Mouse (Mus musculus): ENCODE results near the gene Krt2. TPM values are rescaled to one million over a fixed set of nuclear protein-coding genes. Genes with fewer than 3 reads are reported as not detected.
A peak's percentile ranks its signal among the peaks of the same experiment; 100 is the strongest.

Gene Krt2
- polyA plus RNA-seq, 1 experiment from 2014 or later: not detected

GRCm38 (mm10) chr15:101803052-101803822 lies 14.7 kb downstream of the Krt2 start:
- WGBS: 82% methylated on average over 11 of the region's 11 CpGs
- no peak for DNase-seq (ENCODE audit: low spot score)

GRCm38 (mm10) chr15:101802296-101802835 lies 15.6 kb downstream of the Krt2 start, which contains the start of gene Krt73:
TSS of gene Krt73 (minus strand) at chr15:101802346.
- Histone ChIP-seq H3K4me1 (replicated peaks; ENCODE audit: control insufficient read depth, insufficient read depth, low read length) (no peaks in the 10 kb centered on the region), H3K27ac (ENCODE audit: low read depth) (no peak within 1 kb of the TSS), H3K27me3 (replicated peaks; ENCODE audit: control insufficient read depth, insufficient read depth, low read length) (no peaks in the 10 kb centered on the region), H3K9ac (ENCODE audit: low read length) (no peak within 1 kb of the TSS), H3K4me2 (ENCODE audit: low read length) (no peak within 1 kb of the TSS), H3K4me3 (ENCODE audit: low read depth, low read length) (no peak within 1 kb of the TSS), H3K9me3 (ENCODE audit: control insufficient read depth, low read length) (no peaks in the 10 kb centered on the region), H3K36me3 (ENCODE audit: control insufficient read depth, insufficient read depth, low read length) (no peaks in the 10 kb centered on the region)
- WGBS: 80% methylated on average over 6 of the region's 6 CpGs
- DNase-seq (ENCODE audit: low spot score) (no peak), ATAC-seq (replicated peaks; ENCODE audit: low FRiP score, low TSS enrichment, low read depth) (no peak)

More at GRCm38 (mm10) chr15:101803052-101803822, 14.7 kb downstream of the Krt2 start:
- Histone ChIP-seq H3K9ac (ENCODE audit: low read length) (no peak overlapping the region), H3K4me3 (ENCODE audit: low read depth, low read length) (no peak overlapping the region), H3K27me3 (replicated peaks; ENCODE audit: control insufficient read depth, insufficient read depth, low read length) (no peaks in the 10 kb centered on the region), H3K4me2 (ENCODE audit: low read length) (no peak overlapping the region), H3K4me1 (replicated peaks; ENCODE audit: control insufficient read depth, insufficient read depth, low read length) (no peaks in the 10 kb centered on the region), H3K9me3 (ENCODE audit: control insufficient read depth, low read length) (no peaks in the 10 kb centered on the region), H3K36me3 (ENCODE audit: control insufficient read depth, insufficient read depth, low read length) (no peaks in the 10 kb centered on the region), H3K27ac (ENCODE audit: low read depth) (no peak overlapping the region)
- ATAC-seq (replicated peaks; ENCODE audit: low FRiP score, low TSS enrichment, low read depth): no peak

- Histone ChIP-seq H3K9ac (ENCODE audit: low read length) (no peak overlapping the region), H3K4me1 (replicated peaks; ENCODE audit: control insufficient read depth, insufficient read depth, low read length) (no peaks in the 10 kb centered on the region), H3K36me3 (ENCODE audit: control insufficient read depth, insufficient read depth, low read length) (no peaks in the 10 kb centered on the region), H3K27me3 (replicated peaks; ENCODE audit: control insufficient read depth, insufficient read depth, low read length) (no peaks in the 10 kb centered on the region), H3K4me2 (ENCODE audit: low read length) (no peak overlapping the region), H3K4me3 (ENCODE audit: low read depth, low read length) (no peak overlapping the region), H3K27ac (ENCODE audit: low read depth) (no peak overlapping the region), H3K9me3 (ENCODE audit: control insufficient read depth, low read length) (no peaks in the 10 kb centered on the region)
- ATAC-seq (replicated peaks; ENCODE audit: low FRiP score, low TSS enrichment, low read depth) (no peak), DNase-seq (ENCODE audit: low spot score) (no peak)
- 13% methylated on average over 3 of the region's 3 CpGs for WGBS
These were observed 27.1 kb downstream of the Krt2 start for GRCm38 (mm10) chr15:101790867-101791266.

- 88% methylated on average over 18 of the region's 18 CpGs for WGBS
These were observed 31.6 kb downstream of the Krt2 start, which contains the start of gene Krt72 for GRCm38 (mm10) chr15:101786360-101786759. TSS of gene Krt72 (minus strand) at chr15:101786460.

GRCm38 (mm10) chr15:101773420-101773819 lies 44.5 kb downstream of the Krt2 start:
- H3K9me3 ChIP-seq (ENCODE audit: control insufficient read depth, low read length): no peaks in the 10 kb centered on the region
- H3K9ac ChIP-seq (ENCODE audit: low read length): no peak overlapping the region
- H3K4me3 ChIP-seq (ENCODE audit: low read depth, low read length): no peak overlapping the region
- H3K4me2 ChIP-seq (ENCODE audit: low read length): no peak overlapping the region
- 75% methylated on average over 10 of the region's 10 CpGs for WGBS
- H3K36me3 ChIP-seq (ENCODE audit: control insufficient read depth, insufficient read depth, low read length): no peaks in the 10 kb centered on the region
- no peaks in the 10 kb centered on the region for H3K4me1 ChIP-seq (replicated peaks; ENCODE audit: control insufficient read depth, insufficient read depth, low read length)
- no peak overlapping the region for H3K27ac ChIP-seq (ENCODE audit: low read depth)
- no peak for DNase-seq (ENCODE audit: low spot score)
- ATAC-seq (replicated peaks; ENCODE audit: low FRiP score, low TSS enrichment, low read depth): no peak
- no peaks in the 10 kb centered on the region for H3K27me3 ChIP-seq (replicated peaks; ENCODE audit: control insufficient read depth, insufficient read depth, low read length)

More at GRCm38 (mm10) chr15:101786360-101786759, 31.6 kb downstream of the Krt2 start, which contains the start of gene Krt72:
- Histone ChIP-seq H3K4me2 (ENCODE audit: low read length) (no peak within 1 kb of the TSS), H3K36me3 (ENCODE audit: control insufficient read depth, insufficient read depth, low read length) (no peaks in the 10 kb centered on the region), H3K4me3 (ENCODE audit: low read depth, low read length) (no peak within 1 kb of the TSS), H3K27me3 (replicated peaks; ENCODE audit: control insufficient read depth, insufficient read depth, low read length) (no peaks in the 10 kb centered on the region), H3K9me3 (ENCODE audit: control insufficient read depth, low read length) (no peaks in the 10 kb centered on the region), H3K27ac (ENCODE audit: low read depth) (no peak within 1 kb of the TSS), H3K4me1 (replicated peaks; ENCODE audit: control insufficient read depth, insufficient read depth, low read length) (no peaks in the 10 kb centered on the region), H3K9ac (ENCODE audit: low read length) (no peak within 1 kb of the TSS)
- DNase-seq (ENCODE audit: low spot score): no peak
- no peak for ATAC-seq (replicated peaks; ENCODE audit: low FRiP score, low TSS enrichment, low read depth)

- no peaks in the 10 kb centered on the region for H3K4me1 ChIP-seq (replicated peaks; ENCODE audit: control insufficient read depth, insufficient read depth, low read length)
- no peak overlapping the region for H3K4me3 ChIP-seq (ENCODE audit: low read depth, low read length)
- no peaks in the 10 kb centered on the region for H3K36me3 ChIP-seq (ENCODE audit: control insufficient read depth, insufficient read depth, low read length)
- ATAC-seq (replicated peaks; ENCODE audit: low FRiP score, low TSS enrichment, low read depth) (peak; percentile 66), DNase-seq (ENCODE audit: low spot score) (peak; percentile 98)
- no peak overlapping the region for H3K27ac ChIP-seq (ENCODE audit: low read depth)
- H3K9me3 ChIP-seq (ENCODE audit: control insufficient read depth, low read length): no peaks in the 10 kb centered on the region
- no peak overlapping the region for H3K4me2 ChIP-seq (ENCODE audit: low read length)
- 6% methylated on average over 5 of the region's 5 CpGs for WGBS
- no peak overlapping the region for H3K9ac ChIP-seq (ENCODE audit: low read length)
- no peaks in the 10 kb centered on the region for H3K27me3 ChIP-seq (replicated peaks; ENCODE audit: control insufficient read depth, insufficient read depth, low read length)
These were observed 45.3 kb downstream of the Krt2 start for GRCm38 (mm10) chr15:101772711-101773081.

- DNase-seq (ENCODE audit: low spot score) (peak; percentile 57), ATAC-seq (replicated peaks; ENCODE audit: low FRiP score, low TSS enrichment, low read depth) (no peak; the same call in 1 of the 2 replicates)
- 70% methylated on average over 5 of the region's 5 CpGs for whole genome bisulfite sequencing
- no peaks in the 10 kb centered on the region for H3K27me3 ChIP-seq (replicated peaks; ENCODE audit: control insufficient read depth, insufficient read depth, low read length)
- H3K4me3 ChIP-seq (ENCODE audit: low read depth, low read length): no peak overlapping the region
- no peak overlapping the region for H3K9ac ChIP-seq (ENCODE audit: low read length)
- H3K36me3 ChIP-seq (ENCODE audit: control insufficient read depth, insufficient read depth, low read length): no peaks in the 10 kb centered on the region
- H3K27ac ChIP-seq (ENCODE audit: low read depth): no peak overlapping the region
- no peaks in the 10 kb centered on the region for H3K9me3 ChIP-seq (ENCODE audit: control insufficient read depth, low read length)
- no peak overlapping the region for H3K4me2 ChIP-seq (ENCODE audit: low read length)
- H3K4me1 ChIP-seq (replicated peaks; ENCODE audit: control insufficient read depth, insufficient read depth, low read length): no peaks in the 10 kb centered on the region
These were observed 45.8 kb downstream of the Krt2 start for GRCm38 (mm10) chr15:101772080-101772710.

- no peaks in the 10 kb centered on the region for H3K9me3 ChIP-seq (ENCODE audit: control insufficient read depth, low read length)
- no peak overlapping the region for H3K4me2 ChIP-seq (ENCODE audit: low read length)
- no peak overlapping the region for H3K27ac ChIP-seq (ENCODE audit: low read depth)
- H3K9ac ChIP-seq (ENCODE audit: low read length): no peak overlapping the region
- no peaks in the 10 kb centered on the region for H3K4me1 ChIP-seq (replicated peaks; ENCODE audit: control insufficient read depth, insufficient read depth, low read length)
- ATAC-seq (replicated peaks; ENCODE audit: low FRiP score, low TSS enrichment, low read depth) (no peak), DNase-seq (ENCODE audit: low spot score) (no peak)
- WGBS: 31% methylated on average over 8 of the region's 8 CpGs
- H3K36me3 ChIP-seq (ENCODE audit: control insufficient read depth, insufficient read depth, low read length): no peaks in the 10 kb centered on the region
- no peaks in the 10 kb centered on the region for H3K27me3 ChIP-seq (replicated peaks; ENCODE audit: control insufficient read depth, insufficient read depth, low read length)
- H3K4me3 ChIP-seq (ENCODE audit: low read depth, low read length): no peak overlapping the region
These were observed 47.7 kb downstream of the Krt2 start for GRCm38 (mm10) chr15:101770226-101770625.

All from intestine, embryonic 14.5 days (tissue).